Mouse (Mus musculus): ENCODE measurements around the gene Dnajc12.
A peak's percentile ranks its signal among the peaks of the same experiment; 100 is the strongest.
"Not testable (repeated sequence)": the region's sequence is repeated elsewhere in the genome, so short reads cannot be mapped to it uniquely, and the experiment has no call there.

Dnajc12 gene

DNA sequence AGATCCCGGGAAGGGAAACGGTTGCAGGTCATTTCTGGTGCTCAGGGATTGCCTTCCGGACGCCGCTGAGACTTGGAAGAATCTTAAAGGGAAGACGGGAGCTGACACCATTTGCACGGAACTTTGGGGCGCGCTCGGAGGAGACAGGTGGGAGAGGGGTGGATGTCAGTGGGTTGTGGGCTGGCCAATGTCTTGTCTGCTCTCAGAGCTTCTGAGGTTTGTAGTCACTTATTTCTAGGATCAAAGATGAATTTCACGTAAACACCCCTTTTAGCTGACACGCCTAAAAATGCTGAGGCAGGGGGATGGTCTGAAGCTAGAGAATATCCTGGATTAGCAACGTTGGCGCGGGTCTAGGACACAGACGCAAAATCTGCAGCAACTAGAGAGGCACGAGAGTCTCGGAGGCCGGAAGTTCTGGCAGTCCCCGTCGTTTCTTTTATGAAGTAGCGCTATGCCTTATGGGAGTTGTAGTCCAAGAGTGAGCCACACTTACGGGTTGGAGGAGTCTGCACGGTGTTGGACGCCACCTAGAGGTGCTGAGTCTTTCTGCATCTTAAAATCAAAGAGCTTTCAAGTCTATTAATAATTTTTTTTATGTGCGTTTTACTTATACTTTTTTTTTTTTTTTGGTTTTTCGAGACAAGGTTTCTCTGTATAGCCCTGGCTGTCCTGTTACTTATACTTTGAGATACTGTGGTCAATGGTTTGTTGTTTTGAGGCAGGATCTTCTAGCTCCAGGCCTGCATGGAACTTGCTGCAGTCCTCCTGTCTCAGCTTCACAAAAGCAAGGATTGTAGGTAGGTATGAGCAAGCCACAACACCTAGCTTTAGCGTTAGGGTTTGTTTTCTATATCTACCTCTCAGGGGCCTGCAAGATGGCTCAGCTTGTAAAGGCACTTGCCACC, at the start of gene Dnajc12:
TSS of gene Dnajc12 (plus strand) at position 72 of the 908 bp plus-strand sequence.
- peak; percentile 71 to 83 for DNase-seq (ENCODE audit: low read depth in 2 of 2, low spot score in 2 of 2)

DNA sequence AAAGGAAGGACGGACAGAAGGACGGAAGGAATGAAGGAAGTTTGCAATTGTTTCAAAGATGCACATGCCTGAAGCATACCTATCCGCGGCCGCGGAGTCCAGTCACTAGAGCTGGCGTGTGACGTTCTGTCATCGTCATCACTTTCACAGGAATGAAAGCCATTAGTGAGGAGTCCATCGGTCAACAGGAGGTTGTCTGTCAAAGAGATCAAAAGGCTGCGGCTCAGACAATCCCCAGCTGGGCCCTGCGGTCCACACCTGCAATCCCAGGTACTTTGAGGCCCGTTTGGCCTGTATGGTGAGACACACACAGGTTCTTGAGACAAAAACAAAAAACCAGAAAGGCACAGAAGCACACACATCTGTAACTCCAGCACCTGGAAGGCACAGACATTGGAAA, 45.3 kb upstream of the Dnajc12 start:
- DNase-seq (ENCODE audit: low read depth in 2 of 2, low spot score in 2 of 2), result no peak

DNA sequence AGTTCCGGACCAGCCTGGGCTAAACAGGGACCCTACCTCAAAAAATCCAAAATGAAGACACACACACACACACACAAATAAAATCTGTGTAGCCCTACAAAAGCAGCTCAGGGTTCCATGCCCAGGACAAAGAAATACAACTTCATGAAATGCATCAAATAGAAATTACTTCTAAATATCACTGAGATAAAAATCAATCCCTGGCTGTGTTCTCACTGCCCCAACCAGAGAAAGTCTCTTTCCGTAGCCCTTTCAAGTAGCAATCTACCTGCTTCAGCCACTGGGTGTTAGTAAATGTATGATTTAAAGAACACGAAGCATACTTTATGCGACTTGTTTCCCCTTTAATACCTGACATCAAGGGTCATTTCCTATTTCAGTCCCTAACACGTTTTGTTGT, 44.9 kb upstream of the Dnajc12 start:
- no peak for DNase-seq (ENCODE audit: low read depth in 2 of 2, low spot score in 2 of 2)

DNA sequence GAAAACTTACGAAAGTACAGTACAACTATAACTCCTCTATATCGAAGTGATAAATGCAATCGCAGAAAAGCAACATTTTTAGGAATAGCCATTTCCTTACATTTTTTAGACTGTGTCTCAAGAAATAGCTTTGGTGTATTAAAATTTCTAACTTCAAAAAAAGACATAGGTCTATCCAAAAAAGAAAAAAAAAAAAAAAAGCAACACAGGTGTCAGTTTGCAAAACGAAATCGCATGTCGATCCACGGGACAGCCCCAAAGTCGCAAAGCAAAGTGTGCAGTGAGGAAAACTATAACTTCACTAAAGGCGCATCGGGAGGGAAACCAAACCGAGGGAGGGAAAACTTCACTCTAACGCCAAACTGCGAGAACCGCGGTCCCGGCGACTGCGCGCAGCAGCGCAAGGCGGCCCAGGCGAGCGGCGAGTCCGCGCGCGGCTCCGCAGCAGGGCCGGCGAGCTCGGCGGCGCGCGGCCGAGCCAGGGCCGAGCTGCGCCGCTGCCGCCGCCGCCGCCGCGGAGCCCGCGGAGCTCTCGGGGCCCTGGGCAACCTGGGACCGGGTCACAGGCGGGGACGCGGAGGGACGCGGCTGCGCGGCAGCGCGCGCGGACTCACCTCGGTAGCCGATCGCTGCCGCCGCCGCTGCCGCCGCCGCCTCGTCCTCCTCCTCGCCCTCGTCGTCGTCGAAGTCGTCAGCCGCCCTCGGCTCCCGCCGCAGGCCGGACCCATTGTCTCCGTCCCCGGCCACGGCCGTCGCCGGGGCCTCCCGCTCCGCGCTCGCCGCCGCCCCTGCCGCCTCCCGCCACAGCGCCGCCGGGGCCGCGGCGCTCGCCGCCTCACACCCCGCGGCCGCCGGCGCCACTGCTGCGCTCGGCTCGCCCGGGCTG, 44.0 kb upstream of the Dnajc12 start:
- DNase-seq (ENCODE audit: low read depth in 2 of 2, low spot score in 2 of 2), result peak; percentile 20 to 26

DNA sequence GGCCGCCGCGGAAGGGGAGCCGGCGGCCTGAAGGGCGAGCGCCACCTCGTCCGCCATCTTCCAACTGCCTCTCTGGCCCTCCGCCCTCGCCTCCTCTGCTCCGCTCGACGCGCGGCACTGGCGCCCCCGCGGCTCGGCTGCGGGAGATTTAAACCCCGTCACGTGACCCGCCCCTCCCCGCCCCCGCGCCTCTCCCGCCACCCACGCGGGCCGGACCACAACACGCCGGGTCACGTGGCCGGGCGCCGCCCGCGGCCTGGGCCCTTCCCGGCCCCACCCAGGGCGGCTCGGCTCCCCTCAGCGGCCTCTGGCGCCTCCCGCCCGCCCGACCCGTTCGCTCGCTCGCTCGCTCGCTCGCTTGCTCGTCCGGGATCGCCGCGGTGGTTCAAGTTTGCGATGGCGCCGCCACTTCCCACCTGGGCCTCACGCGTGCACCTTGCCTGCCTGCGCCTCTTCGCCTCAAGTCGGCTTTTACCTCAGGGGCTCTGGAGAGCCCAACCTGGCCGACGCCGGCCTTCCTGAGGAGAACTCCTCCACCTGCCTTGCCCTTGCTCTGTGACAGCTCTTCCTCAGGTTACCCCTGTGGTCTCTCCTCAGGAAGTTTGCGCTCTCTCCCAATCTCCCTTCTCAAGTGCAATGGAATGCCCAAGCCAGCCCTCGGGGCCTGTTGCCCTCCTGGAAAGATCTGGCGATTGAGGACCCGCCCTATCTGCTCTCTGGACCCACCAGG, 43.2 kb upstream of the Dnajc12 start:
- peak; percentile 65 to 70 for DNase-seq (ENCODE audit: low read depth in 2 of 2, low spot score in 2 of 2)

DNA sequence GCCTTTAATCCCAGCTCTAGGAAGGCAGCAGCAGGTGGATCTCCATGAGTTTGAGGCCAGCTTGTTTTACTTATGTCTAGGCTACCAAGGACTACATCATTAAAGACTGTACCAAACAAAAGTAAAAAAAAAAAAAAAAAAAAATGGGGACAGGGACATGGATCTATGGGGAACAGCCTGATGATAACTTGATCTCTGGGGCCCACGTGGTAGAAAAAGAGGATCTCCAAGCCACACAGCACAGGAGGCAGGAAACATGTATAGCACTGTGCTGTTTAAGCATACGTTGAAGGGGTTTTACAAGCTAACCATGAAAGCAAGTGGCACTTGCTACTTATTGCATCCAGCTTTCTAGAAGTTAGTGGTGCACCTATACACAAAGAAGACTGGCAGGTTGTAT, 40.9 kb upstream of the Dnajc12 start:
- DNase-seq (ENCODE audit: low read depth in 2 of 2, low spot score in 2 of 2), result no peak

DNA sequence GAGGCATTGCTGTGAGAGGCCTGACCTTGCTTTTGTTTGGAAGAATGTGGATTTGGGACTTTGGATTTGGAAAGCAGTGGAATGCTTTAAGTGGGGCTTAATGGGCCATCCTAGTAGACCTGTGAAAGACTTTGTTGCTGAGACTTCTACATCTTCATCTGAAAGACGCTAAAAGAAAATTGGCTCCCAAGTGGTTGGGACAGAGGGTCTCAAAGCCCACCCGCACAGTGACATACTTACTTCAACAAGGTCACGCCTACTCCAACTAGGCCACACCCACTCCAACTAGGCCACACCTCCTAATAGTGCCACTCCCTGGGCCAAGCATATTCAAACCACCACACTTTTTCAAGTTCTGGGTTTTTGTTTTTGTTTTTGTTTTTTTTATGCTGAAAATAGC, 37.5 kb upstream of the Dnajc12 start:
- DNase-seq (ENCODE audit: low read depth in 2 of 2, low spot score in 2 of 2), result no peak

DNA sequence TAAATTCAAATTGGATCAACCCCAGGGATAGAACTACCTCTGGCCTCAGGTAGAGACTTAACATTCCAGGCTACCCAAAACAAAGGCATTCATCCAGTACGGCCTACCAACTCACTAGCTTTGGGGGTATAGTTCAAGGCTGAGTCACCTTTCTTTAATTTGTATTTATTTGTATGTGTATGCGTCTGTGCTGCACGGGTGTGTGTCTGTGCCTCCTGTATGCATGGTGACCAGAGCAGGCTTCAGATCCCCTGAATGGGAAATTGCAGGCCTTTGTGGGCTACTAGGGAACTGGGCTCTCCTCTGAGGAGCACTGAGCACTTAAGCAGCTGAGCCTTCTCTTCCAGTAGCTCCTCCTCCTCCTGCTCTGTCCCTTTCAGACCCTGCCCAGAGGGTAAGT, 34.0 kb upstream of the Dnajc12 start:
- DNase-seq (ENCODE audit: low read depth in 2 of 2, low spot score in 2 of 2), result no peak

DNA sequence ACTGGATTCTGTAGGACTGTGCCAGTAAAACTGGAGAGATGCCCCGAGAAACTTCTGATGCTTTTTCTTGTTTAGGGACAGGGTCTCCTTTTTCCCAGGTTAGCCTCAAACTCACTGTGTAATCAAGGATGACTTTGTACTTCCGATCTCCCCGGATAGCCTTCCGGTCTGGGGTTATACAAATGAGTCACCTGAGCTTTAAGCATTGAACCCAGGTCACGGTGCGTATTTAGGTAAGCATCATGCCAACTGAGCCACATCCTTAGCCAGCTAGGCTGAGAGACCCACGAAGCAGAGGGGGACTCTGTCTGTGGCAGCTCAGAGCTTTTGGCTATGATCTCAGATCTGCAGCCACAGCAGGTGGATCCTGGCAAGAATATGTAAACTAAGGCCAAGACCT, 31.6 kb upstream of the Dnajc12 start:
- no peak for DNase-seq (ENCODE audit: low read depth in 2 of 2, low spot score in 2 of 2)

DNA sequence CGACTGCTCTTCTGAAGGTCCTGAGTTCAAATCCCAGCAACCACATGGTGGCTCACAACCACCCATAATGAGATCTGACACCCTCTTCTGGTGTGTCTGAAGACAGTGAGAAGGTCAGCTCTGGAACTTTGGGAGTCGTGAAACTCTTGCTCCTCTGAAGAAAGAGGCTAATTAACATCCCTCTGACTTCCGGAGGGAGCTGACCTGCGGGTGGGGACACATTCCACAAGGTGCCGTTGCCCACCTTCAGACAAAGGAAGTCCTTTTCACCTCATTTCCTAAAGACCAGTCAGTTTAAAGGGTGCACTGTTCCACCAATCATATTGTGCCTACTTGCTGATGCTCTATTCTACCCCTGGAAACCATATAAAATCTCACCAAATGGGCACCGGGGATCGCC, 31.1 kb upstream of the Dnajc12 start:
- not testable (repeated sequence) for DNase-seq (ENCODE audit: low read depth in 2 of 2, low spot score in 2 of 2)

DNA sequence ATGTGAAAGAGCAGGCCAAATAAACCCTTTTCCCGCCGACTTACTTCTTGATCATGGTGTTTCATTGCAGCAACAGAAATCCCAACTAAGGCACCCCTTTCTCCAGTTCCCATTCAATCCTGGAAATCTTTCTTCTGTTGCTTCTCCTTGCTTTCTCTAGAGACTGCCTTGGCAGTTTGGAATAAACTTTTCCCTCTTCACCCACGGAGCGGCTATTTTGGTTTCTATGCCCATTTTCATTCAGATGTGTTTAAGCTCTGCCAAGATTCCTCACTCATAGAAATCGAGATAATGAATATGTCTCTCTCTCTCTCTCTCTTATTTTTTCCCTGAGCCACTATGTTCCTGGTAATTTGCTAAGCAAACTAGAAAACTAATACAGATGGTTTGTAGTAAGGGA, 30.1 kb upstream of the Dnajc12 start:
- DNase-seq (ENCODE audit: low read depth in 2 of 2, low spot score in 2 of 2), result no peak

DNA sequence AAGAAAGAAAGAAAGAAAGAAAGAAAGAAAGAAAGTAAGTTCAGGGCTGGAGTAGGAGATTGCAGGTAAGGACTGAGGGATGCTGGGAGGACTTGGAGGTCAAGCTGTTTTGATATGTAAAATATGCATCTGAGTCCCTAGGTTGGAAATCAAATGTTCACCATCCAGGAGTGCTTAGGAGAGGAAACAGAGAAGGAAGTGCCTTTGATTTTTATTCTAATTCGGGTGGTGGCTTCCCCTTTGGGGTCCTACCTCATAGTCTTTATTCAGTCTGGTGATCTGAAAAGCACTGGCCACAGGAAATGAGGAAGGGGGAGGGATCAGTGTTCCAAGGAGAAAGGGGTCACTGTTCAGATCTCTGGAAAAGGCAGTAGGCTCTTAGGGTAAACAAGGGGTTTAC, 21.7 kb upstream of the Dnajc12 start:
- no peak for DNase-seq (ENCODE audit: low read depth in 2 of 2, low spot score in 2 of 2)

DNA sequence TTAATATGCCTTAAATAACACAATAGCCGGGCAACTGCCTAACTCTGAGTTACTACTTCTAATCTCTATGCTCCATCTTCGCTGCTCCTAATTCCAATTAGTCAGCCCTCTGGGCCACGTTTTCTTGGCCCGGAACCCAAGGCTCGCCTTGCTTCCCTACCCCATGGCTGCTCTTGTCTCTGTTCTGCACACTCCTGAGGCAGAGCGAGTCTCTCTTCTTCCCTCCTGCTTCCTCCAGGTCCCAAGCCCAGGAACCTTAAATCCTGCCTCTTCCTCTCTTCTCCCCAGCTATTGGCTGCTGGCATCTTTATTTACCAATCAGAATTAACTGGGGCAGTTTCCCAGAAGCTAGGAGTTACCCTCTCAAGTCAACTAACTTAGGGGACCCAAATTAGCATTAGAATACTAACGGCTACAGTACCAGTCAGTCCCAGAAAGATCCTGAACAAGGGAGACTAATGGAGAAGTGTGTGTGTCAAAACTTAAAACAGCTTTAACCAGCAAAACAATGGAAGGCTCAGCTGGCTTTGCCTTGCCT, 16.3 kb upstream of the Dnajc12 start:
- no peak for DNase-seq (ENCODE audit: low read depth in 2 of 2, low spot score in 2 of 2)

DNA sequence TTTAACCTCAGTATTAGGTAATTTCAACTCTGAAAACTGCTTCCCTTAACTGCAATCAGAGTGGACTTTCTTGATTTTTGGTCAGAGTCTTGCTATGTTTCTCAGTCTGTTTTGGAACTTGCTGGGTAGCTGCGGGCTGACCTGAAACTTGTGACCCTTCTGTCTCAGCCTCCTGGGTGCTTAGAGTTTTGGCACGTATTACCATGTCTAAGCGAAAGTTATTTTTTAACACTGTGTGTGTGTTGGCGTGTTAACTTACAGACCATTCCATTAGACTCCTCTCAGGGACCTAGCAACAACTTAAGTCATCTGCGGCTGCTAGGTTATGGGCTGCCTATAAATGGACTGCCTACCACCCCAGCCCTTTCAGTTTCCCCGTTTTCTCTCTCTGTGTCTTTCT, 14.9 kb upstream of the Dnajc12 start:
- no peak for DNase-seq (ENCODE audit: low read depth in 2 of 2, low spot score in 2 of 2)

DNA sequence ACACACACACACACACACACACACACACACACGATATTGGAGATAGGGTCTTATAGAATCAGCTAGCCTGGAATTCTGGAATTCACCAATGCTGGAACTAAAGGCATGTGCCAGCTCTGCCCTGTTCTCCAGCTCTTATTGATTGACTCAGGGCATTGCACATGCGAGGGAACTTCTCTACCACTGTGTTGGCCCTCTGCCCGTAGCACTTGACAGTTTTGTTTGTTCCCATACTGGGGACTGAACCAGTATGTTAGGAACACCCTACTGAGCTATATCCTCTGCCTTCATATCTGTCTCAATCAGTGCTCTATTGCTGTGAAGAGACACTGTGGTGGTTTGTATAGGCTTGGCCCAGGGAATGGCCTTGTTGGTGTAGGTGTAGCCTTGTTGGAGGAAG, 14.2 kb upstream of the Dnajc12 start:
- DNase-seq (ENCODE audit: low read depth in 2 of 2, low spot score in 2 of 2), result no peak

DNA sequence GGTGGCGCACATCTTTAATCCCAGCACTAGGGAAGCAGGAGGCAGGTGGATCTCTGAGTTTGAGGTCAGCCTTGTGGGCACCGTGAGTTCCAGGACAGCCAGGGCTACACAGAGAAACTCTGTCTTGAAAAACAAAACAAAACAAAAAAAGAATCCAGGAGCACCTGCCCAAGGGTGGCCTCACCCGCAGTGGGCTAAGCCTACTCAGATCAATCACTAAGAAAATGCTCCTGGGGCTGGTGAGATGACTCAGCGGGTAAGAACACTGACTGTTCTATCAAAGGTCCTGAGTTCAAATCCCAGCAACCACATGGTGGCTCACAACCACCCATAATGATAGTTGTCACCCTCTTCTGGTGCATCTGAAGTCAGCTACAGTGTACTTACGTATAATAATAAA, 5.9 kb upstream of the Dnajc12 start:
- no peak for DNase-seq (ENCODE audit: low read depth in 2 of 2, low spot score in 2 of 2)

DNA sequence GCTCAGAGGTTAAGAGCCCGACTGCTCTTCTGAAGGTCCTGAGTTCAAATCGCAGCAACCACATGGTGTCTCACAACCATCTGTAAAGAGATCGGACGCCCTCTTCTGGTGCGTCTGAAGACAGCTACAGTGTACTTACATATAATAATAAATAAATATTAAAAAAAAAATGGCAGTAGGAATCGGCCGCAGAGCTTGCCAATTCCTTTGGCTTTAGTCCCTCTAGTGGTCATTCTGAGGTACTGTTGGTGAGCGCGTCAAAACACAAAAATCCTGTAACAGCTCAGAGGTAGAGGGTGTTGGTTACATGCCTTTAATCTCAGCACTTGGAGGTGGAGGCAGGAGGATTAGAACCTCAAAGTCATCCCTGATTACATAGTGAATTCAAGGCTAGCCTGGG, 4.8 kb upstream of the Dnajc12 start:
- DNase-seq (ENCODE audit: low read depth in 2 of 2, low spot score in 2 of 2), result peak; percentile 42 to 64

DNA sequence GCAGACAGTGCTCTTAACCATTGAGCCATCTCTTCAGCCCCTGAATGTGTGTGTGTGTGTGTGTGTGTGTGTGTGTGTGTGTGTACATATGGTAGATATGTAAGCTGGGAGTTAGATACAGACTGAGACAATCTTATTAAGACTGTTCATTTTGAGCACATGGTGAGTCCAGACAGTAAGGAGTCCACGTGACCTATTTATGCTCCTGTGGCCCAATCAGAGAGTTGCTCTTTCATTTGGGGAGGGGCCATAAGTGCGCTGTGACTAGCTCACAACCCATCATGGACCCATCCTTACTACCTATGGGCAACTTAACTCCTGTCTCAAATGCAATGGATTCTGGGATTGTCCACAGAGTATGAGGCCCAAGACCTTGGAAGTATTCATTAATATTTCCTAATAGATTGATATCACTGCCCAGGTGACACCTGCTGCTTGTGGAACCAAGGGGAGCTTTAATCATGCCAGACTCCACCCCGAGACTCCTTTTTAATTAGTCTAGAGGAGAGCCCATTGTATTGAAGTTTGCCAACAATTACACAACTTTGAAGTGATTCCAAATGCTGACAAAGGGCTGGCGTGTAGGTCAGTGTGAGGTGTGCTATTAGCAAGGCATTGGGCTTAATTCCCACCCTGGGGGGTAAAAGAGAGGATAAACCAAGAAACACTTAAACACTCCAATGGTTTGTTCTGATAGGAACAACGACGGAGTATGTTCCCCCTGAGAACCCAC, 3.1 kb upstream of the Dnajc12 start:
- no peak for DNase-seq (ENCODE audit: low read depth in 2 of 2, low spot score in 2 of 2)

DNA sequence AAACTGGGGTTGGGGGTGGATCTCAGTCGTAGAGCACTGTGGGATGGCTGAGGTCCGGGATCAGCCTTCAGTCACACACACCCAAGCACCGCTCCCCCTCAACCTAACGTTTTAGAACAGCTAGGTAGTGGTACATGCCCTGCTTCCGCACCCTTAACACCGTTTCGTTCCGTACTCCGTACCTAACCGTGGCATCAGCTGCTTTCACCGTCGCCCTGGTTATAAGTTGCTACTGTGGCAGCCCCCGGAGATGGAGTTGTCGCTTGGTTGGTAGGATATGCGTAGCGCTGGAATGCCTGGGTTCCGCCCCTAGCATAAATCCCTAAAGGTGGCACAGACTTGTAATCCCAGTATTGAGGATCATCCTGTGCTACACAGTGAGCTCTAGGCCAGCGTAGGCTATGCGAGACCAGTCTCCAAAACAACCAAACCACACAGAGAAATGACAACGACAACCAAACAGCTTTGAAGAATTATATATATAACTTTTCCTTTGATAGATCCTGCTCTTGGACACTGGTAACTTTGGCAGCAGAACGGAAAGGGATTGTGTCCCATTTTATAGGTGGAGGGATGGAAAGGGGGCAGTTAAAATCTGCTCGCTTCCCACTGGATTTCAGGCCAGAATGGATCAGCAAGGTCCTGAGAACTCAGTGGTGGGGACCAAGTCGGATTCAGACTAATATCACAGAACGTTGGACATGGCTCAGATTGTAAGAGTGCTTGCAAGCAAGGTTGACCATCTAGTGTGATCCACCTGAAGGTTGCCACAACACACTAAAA, 554 bp upstream of the Dnajc12 start, which contains the start of gene Sirt1:
TSS of gene Sirt1 (minus strand) at position 207 of the 783 bp plus-strand sequence.
- DNase-seq (ENCODE audit: low read depth in 2 of 2, low spot score in 2 of 2), result peak in 1 of 2 experiments; percentile 23

DNA sequence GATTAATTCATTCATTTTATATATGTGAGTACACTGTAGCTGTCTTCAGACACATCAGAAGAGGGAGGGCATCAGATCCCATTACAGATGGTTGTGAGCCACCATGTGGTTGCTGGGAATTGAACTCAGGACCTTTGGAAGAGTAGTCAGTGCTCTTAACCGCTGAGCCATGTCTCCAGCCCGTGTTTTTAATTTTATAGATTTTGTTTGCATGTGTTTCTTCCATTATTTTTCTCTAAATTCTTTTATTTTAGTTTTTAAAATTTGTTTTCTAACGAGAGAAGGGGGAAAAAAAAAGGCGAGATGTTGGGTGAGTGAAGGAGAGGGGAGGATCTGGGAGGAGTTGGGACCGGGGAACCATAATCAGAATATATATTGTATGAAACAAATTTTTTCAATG, 3.7 kb downstream of the Dnajc12 start:
- DNase-seq (ENCODE audit: low read depth in 2 of 2, low spot score in 2 of 2), result not testable (repeated sequence)

All from CD8-positive naive resting alpha-beta T cell, adult 2 months (primary cell).